Mouse (Mus musculus) E14TG2a.4 (cell line): ENCODE measurements around the gene Ube2e1.

Experiments
- CTCF ChIP-seq: conservative IDR thresholded peaks from 2 replicates; pipeline ENCODE4 v1.5.1; 2014; ENCODE audit warnings: low read length
- NANOG ChIP-seq: IDR thresholded peaks from 2 replicates; pipeline ENCODE4 v1.6.1; 2014; ENCODE audit warnings: borderline replicate concordance, low read length, mixed read lengths
- POU5F1 ChIP-seq: IDR thresholded peaks from 2 replicates; pipeline ENCODE4 v1.6.1; 2014; ENCODE audit warnings: low read length, borderline replicate concordance

DNA sequence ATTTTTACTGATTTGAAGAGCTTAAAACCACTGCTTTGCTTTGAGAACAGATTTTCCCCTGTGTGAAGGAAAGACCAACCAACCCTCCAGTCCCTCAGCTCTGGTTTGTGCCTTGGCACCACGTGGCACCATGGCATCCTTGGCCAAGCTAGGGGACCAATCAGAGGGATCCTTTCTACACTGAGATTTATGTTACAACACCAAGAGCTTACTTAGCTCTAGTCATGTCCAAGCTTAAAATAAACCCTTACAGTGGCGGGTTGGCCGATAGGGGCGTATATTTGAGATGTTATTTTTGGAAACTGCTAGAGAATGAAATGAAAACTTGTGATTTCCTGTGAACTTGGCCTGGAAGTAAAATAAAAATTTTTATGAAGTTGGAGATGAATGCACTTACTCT, 11.9 kb upstream of the Ube2e1 start:
- TF ChIP-seq CTCF: no peak
- no peak for TF ChIP-seq NANOG
- TF ChIP-seq POU5F1: no peak
